Comparison of ENCODE assay signal across 11 mouse cellular contexts in genomic region chr13:56108849-56109519, GRCm38 (mm10). TPM values are rescaled to one million over a fixed set of nuclear protein-coding genes. Genes with fewer than 3 reads are reported as not detected.
DNase-seq lines count a peak whose midpoint lies in the region; ATAC-seq and TF ChIP-seq lines count a peak whose summit lies in the region.
"Had no signal": no experiment of that assay in that cellular context is flagged by ENCODE, and none has a peak within 500 bp of the region (broad histone marks: within the 10 kb centered on the region; RNA-seq: fewer than 3 reads in every experiment).

No protein-coding gene starts in this region.

- 53% methylated on average over 17 of the region's 17 CpGs for WGBS in heart, embryonic 16.5 days
- 81% methylated on average over 17 of the region's 17 CpGs for WGBS in embryonic facial prominence, embryonic 10.5 days
- WGBS in limb, embryonic 15.5 days, result 57% methylated on average over 17 of the region's 17 CpGs

- no peak overlapping the region for H3K4me2 ChIP-seq in heart, embryonic 16.5 days (ENCODE audit: low read depth, low read length)
- no peak overlapping the region for H3K4me2 ChIP-seq in limb, embryonic 15.5 days

- peak overlapping the region; percentile 50 for H3K27ac ChIP-seq in heart, embryonic 16.5 days (ENCODE audit: low read length)
- peak overlapping the region; percentile 40 for H3K27ac ChIP-seq in ES-Bruce4 (ENCODE audit: insufficient read depth, low read length)
- H3K27ac ChIP-seq in embryonic facial prominence, embryonic 10.5 days (replicated peaks), result peak overlapping the region; percentile 14; the same call in 1 of the 2 replicates
- H3K27ac ChIP-seq in limb, embryonic 15.5 days, result peak overlapping the region; percentile 55; the same call in 1 of the 2 replicates

- no peak for TF ChIP-seq POLR2A in ES-Bruce4 (IDR thresholded peaks at IDR 0.05; ENCODE audit: insufficient read depth, low read length)

- H3K9ac ChIP-seq in heart, embryonic 16.5 days (ENCODE audit: low read length), result peak overlapping the region; percentile 3; the same call in 1 of the 2 replicates
- H3K9ac ChIP-seq in ES-Bruce4 (ENCODE audit: low read depth, poor library complexity, severe bottlenecking), result no peak overlapping the region
- H3K9ac ChIP-seq in limb, embryonic 15.5 days, result no peak overlapping the region

- no peak for TF ChIP-seq CTCF in ES-Bruce4 (IDR thresholded peaks at IDR 0.05; ENCODE audit: low read depth, low read length)

- no peak for TF ChIP-seq EP300 in ES-Bruce4 (IDR thresholded peaks at IDR 0.05; ENCODE audit: insufficient read depth, low read depth, low read length)

- H3K4me3 ChIP-seq in heart, embryonic 16.5 days (ENCODE audit: low read length), result no peak overlapping the region
- H3K4me3 ChIP-seq in ES-Bruce4 (ENCODE audit: low read depth, low read length), result no peak overlapping the region
- no peak overlapping the region for H3K4me3 ChIP-seq in embryonic facial prominence, embryonic 10.5 days
- H3K4me3 ChIP-seq in limb, embryonic 15.5 days, result no peak overlapping the region

- ATAC-seq in heart, embryonic 16.5 days (replicated peaks; ENCODE audit: extremely low read depth, insufficient read depth, low FRiP score), result no peak; the same call in 1 of the 2 replicates
- ATAC-seq in limb, embryonic 15.5 days (ENCODE audit: insufficient number of reproducible peaks, low FRiP score, low TSS enrichment, low read depth), result no peak
- ATAC-seq in granulocyte monocyte progenitor cell, adult 5-6 weeks (replicated peaks; ENCODE audit: poor library complexity, severe bottlenecking), result no peak

- DNase-seq in heart, postnatal 4 days, result no peak
- no peak for DNase-seq in embryonic facial prominence, embryonic 10.5 days (ENCODE audit: low spot score)
- DNase-seq in cerebellum, adult 9-11 months, result no peak
- DNase-seq in frontal cortex, adult 2 months (ENCODE audit: extremely low spot score in 1 of 2, low spot score in 1 of 2), result no peak
- DNase-seq: adrenal gland, adult 8-10 months; cerebellum, adult 18-20 months; lung, postnatal 10 days had no signal

- H3K4me1 ChIP-seq in heart, embryonic 16.5 days (ENCODE audit: control insufficient read depth, insufficient read depth, low read length), result peaks cover 70% of the 10 kb centered on the region
- peaks cover 22% of the 10 kb centered on the region for H3K4me1 ChIP-seq in ES-Bruce4 (ENCODE audit: control insufficient read depth, insufficient read depth, low read length)
- H3K4me1 ChIP-seq in embryonic facial prominence, embryonic 10.5 days, result peaks cover 74% of the 10 kb centered on the region
- H3K4me1 ChIP-seq in limb, embryonic 15.5 days, result peaks cover 74% of the 10 kb centered on the region

- H3K36me3 ChIP-seq in heart, embryonic 16.5 days (ENCODE audit: control insufficient read depth, insufficient read depth), result peaks cover 4% of the 10 kb centered on the region
- H3K36me3 ChIP-seq in ES-Bruce4 (ENCODE audit: control insufficient read depth, insufficient read depth, low read length, poor library complexity, severe bottlenecking), result 0 out of 2 replicates have a peak, but pooled peaks cover 3% of the 10 kb centered on the region
- H3K36me3 ChIP-seq in embryonic facial prominence, embryonic 10.5 days (replicated peaks), result peaks cover 100% of the 10 kb centered on the region
- peaks cover 17% of the 10 kb centered on the region for H3K36me3 ChIP-seq in limb, embryonic 15.5 days

- no peaks in the 10 kb centered on the region for H3K9me3 ChIP-seq in heart, embryonic 16.5 days (replicated peaks; ENCODE audit: control insufficient read depth, low read length)
- no peaks in the 10 kb centered on the region for H3K9me3 ChIP-seq in ES-Bruce4 (replicated peaks; ENCODE audit: control insufficient read depth, insufficient read depth, low read length, poor library complexity, severe bottlenecking)
- no peaks in the 10 kb centered on the region for H3K9me3 ChIP-seq in embryonic facial prominence, embryonic 10.5 days
- no peaks in the 10 kb centered on the region for H3K9me3 ChIP-seq in limb, embryonic 15.5 days

- no peaks in the 10 kb centered on the region for H3K27me3 ChIP-seq in heart, embryonic 16.5 days (ENCODE audit: control insufficient read depth, insufficient read depth, low read length)
- no peaks in the 10 kb centered on the region for H3K27me3 ChIP-seq in ES-Bruce4 (ENCODE audit: control insufficient read depth, insufficient read depth, low read length, poor library complexity, severe bottlenecking)
- no peaks in the 10 kb centered on the region for H3K27me3 ChIP-seq in embryonic facial prominence, embryonic 10.5 days (replicated peaks; ENCODE audit: low read depth, poor library complexity, severe bottlenecking)
- H3K27me3 ChIP-seq in limb, embryonic 15.5 days, result no peaks in the 10 kb centered on the region

RNA-seq across cellular contexts. Expression of gene H2afy, which starts 27.2 kb away (rescaled TPM):
- 114 and 120 TPM in 2 replicates for polyA plus RNA-seq in heart, embryonic 16.5 days (2015; fragmentation: Nextera tagmentation; extraction: Ambion mirVana)
- 10 to 100 TPM; 84.6 to 91.3 TPM for total RNA-seq in heart, postnatal 4 days (2021)
- polyA plus RNA-seq in ES-Bruce4 (2011; ENCODE audit: insufficient read depth, insufficient read length, low read depth, missing spikeins), result 222 and 240 TPM in 2 replicates
- 478 and 497 TPM in 2 replicates for polyA plus RNA-seq in embryonic facial prominence, embryonic 10.5 days (2016; fragmentation: Nextera tagmentation; extraction: Ambion mirVana)
- polyA plus RNA-seq in limb, embryonic 15.5 days (2015; fragmentation: Nextera tagmentation; extraction: Ambion mirVana), result 242 and 272 TPM in 2 replicates
- polyA plus RNA-seq in frontal cortex, adult 2 months (2012; rRNA removed), result 126 and 145 TPM in 2 replicates
- 930 and 1,115 TPM in 2 replicates for total RNA-seq in granulocyte monocyte progenitor cell, adult 5-6 weeks (2014; fragmentation: Nextera tagmentation)
- 1,419 and 1,485 TPM in 2 replicates for total RNA-seq in granulocyte monocyte progenitor cell, adult 5-6 weeks (2017)
